Mouse (Mus musculus) macrophage (primary cell): Measurements from ENCODE around the gene Oasl2. TPM values are rescaled to one million over a fixed set of nuclear protein-coding genes. Genes with fewer than 3 reads are reported as not detected.
"Not testable (repeated sequence)": the region's sequence is repeated elsewhere in the genome, so short reads cannot be mapped to it uniquely, and the experiment has no call there.

Experiments used
- H3K27ac ChIP-seq: fragments of 350-480 bp; formaldehyde crosslinking; 2 replicates; pipeline ENCODE4 v1.9.0; 2021
- H3K36me3 ChIP-seq: fragments of 350-480 bp; formaldehyde crosslinking; 2 replicates; pipeline ENCODE4 v1.9.0; 2021; ENCODE audit errors: inconsistent target
- H3K4me3 ChIP-seq: fragments of 350-480 bp; formaldehyde crosslinking; 2 replicates; pipeline ENCODE4 v1.9.0; 2021; ENCODE audit errors: inconsistent target
- H3K79me2 ChIP-seq: fragments of 350-480 bp; formaldehyde crosslinking; 2 replicates; pipeline ENCODE4 v1.9.0; 2021; ENCODE audit errors: inconsistent target
- WGBS: methylation state at CpG from one replicate; pipeline ENCODE4 v1.1.7; 2026; ENCODE audit warnings: inconsistent platforms; ENCODE audit not compliant: missing documents; 5-methylcytosine and 5-hydroxymethylcytosine counted together
- polyA plus RNA-seq: library from polyadenylated mRNA; stranded (reverse); fragments of 250-400 nt; gene quantifications from 3 replicates; pipeline ENCODE4 v1.2.4, GENCODE M21; 2018; ENCODE audit warnings: inconsistent platforms
- total RNA-seq, 78 experiments: library from RNA; depleted of rRNA; stranded (reverse); fragments of 250-400 nt; gene quantifications; 1 replicate in 9 of 78; 2 replicates in 24 of 78; 3 replicates in 43 of 78; 4 replicates in 2 of 78; pipeline ENCODE4 v1.2.4; 2018; ENCODE audit warnings: inconsistent platforms in 56 of 78

Oasl2 gene
- 1,000 to 10,000 TPM in 16 of 26 experiments, 100 to 1,000 TPM in 10; 351 to 3,989 (median 1,655) TPM for total RNA-seq (2018; cell fraction: chromatin; rRNA removed)
- total RNA-seq (2018; cell fraction: cytosol; rRNA removed), result 100 to 1,000 TPM; 216 to 785 (median 485) TPM
- total RNA-seq (2018; cell fraction: nucleus; rRNA removed), result 1,000 to 10,000 TPM in 17 of 26 experiments, 100 to 1,000 TPM in 9; 512 to 3,803 (median 1,876) TPM
- polyA plus RNA-seq, result 217 to 389 TPM (median 305 TPM) in 3 replicates

GRCm38 (mm10) chr5:114896688-114897373, at the start of gene Oasl2:
Gene Oasl2, plus strand, starts transcription at chr5:114896936.
- Histone ChIP-seq H3K36me3 (peaks cover 23% of the 10 kb centered on the region), H3K79me2 (peaks cover 45% of the 10 kb centered on the region), H3K4me3 (peak within 1 kb of the TSS; percentile 91), H3K27ac (peak within 1 kb of the TSS; percentile 82)
- 39% methylated on average over 13 of the region's 13 CpGs for WGBS

- H3K79me2 ChIP-seq, result no peaks in the 10 kb centered on the region
- H3K4me3 ChIP-seq, result no peak overlapping the region
- WGBS, result 86% methylated on average over 19 of the region's 20 CpGs
- H3K36me3 ChIP-seq, result no peaks in the 10 kb centered on the region
- no peak overlapping the region for H3K27ac ChIP-seq
Observed at GRCm38 (mm10) chr5:114851565-114852236, 45.0 kb upstream of the Oasl2 start.

- H3K79me2 ChIP-seq, H3K36me3 ChIP-seq, H3K4me3 ChIP-seq: not testable (repeated sequence)
- H3K27ac ChIP-seq, result peak within 1 kb of the TSS; percentile 76
- WGBS, result 100% methylated on average over 3 of the region's 5 CpGs
Observed at GRCm38 (mm10) chr5:114853364-114853763, 43.4 kb upstream of the Oasl2 start, which contains the start of gene 4930519G04Rik. Gene 4930519G04Rik, plus strand, starts transcription at chr5:114853664.

GRCm38 (mm10) chr5:114858582-114858981, 38.2 kb upstream of the Oasl2 start, which contains the start of gene Gm9936:
Gene Gm9936, minus strand, starts transcription at chr5:114858682.
- Histone ChIP-seq H3K79me2 (no peaks in the 10 kb centered on the region), H3K4me3 (no peak within 1 kb of the TSS), H3K27ac (no peak within 1 kb of the TSS), H3K36me3 (no peaks in the 10 kb centered on the region)
- 89% methylated on average over 12 of the region's 12 CpGs for WGBS

- WGBS, result 6% methylated on average over 18 of the region's 18 CpGs
- Histone ChIP-seq H3K4me3 (no peak overlapping the region), H3K27ac (no peak overlapping the region), H3K79me2 (no peaks in the 10 kb centered on the region), H3K36me3 (no peaks in the 10 kb centered on the region)
Observed at GRCm38 (mm10) chr5:114859253-114859652, 37.5 kb upstream of the Oasl2 start.

GRCm38 (mm10) chr5:114861730-114862129, 35.0 kb upstream of the Oasl2 start:
- Histone ChIP-seq H3K4me3 (no peak overlapping the region), H3K79me2 (no peaks in the 10 kb centered on the region), H3K36me3 (no peaks in the 10 kb centered on the region), H3K27ac (no peak overlapping the region)
- 89% methylated on average over 6 of the region's 6 CpGs for WGBS

GRCm38 (mm10) chr5:114864813-114865212, 31.9 kb upstream of the Oasl2 start:
- Histone ChIP-seq H3K4me3 (no peak overlapping the region), H3K79me2 (no peaks in the 10 kb centered on the region), H3K36me3 (no peaks in the 10 kb centered on the region), H3K27ac (no peak overlapping the region)
- 64% methylated on average over 7 of the region's 7 CpGs for WGBS

- 96% methylated on average over 12 of the region's 12 CpGs for WGBS
- Histone ChIP-seq H3K36me3 (no peaks in the 10 kb centered on the region), H3K27ac (no peak overlapping the region), H3K4me3 (no peak overlapping the region), H3K79me2 (no peaks in the 10 kb centered on the region)
Observed at GRCm38 (mm10) chr5:114865279-114865678, 31.5 kb upstream of the Oasl2 start.

- H3K36me3 ChIP-seq, result no peaks in the 10 kb centered on the region
- no peaks in the 10 kb centered on the region for H3K79me2 ChIP-seq
- no peak overlapping the region for H3K4me3 ChIP-seq
- WGBS, result 37% methylated on average over 6 of the region's 6 CpGs
- H3K27ac ChIP-seq, result no peak overlapping the region
Observed at GRCm38 (mm10) chr5:114875858-114876257, 20.9 kb upstream of the Oasl2 start.

- H3K79me2 ChIP-seq, result no peaks in the 10 kb centered on the region
- no peak overlapping the region for H3K27ac ChIP-seq
- no peaks in the 10 kb centered on the region for H3K36me3 ChIP-seq
- 92% methylated on average over 6 of the region's 6 CpGs for WGBS
- H3K4me3 ChIP-seq, result no peak overlapping the region
Observed at GRCm38 (mm10) chr5:114876331-114876730, 20.4 kb upstream of the Oasl2 start.

GRCm38 (mm10) chr5:114877487-114877886, 19.2 kb upstream of the Oasl2 start:
- Histone ChIP-seq H3K4me3 (no peak overlapping the region), H3K36me3 (no peaks in the 10 kb centered on the region), H3K79me2 (no peaks in the 10 kb centered on the region), H3K27ac (no peak overlapping the region)
- 91% methylated on average over 7 of the region's 7 CpGs for WGBS

- no peaks in the 10 kb centered on the region for H3K36me3 ChIP-seq
- no peaks in the 10 kb centered on the region for H3K79me2 ChIP-seq
- H3K4me3 ChIP-seq, result no peak overlapping the region
- no peak overlapping the region for H3K27ac ChIP-seq
- 54% methylated on average over 13 of the region's 13 CpGs for WGBS
Observed at GRCm38 (mm10) chr5:114879399-114879798, 17.3 kb upstream of the Oasl2 start.

- H3K4me3 ChIP-seq, H3K79me2 ChIP-seq, H3K36me3 ChIP-seq, H3K27ac ChIP-seq: not testable (repeated sequence)
- 43% methylated on average over 6 of the region's 7 CpGs for WGBS
Observed at GRCm38 (mm10) chr5:114882319-114882718, 14.4 kb upstream of the Oasl2 start.

GRCm38 (mm10) chr5:114883022-114883421, 13.7 kb upstream of the Oasl2 start:
- Histone ChIP-seq H3K4me3 (no peak overlapping the region), H3K36me3 (no peaks in the 10 kb centered on the region), H3K27ac (no peak overlapping the region), H3K79me2 (no peaks in the 10 kb centered on the region)
- 74% methylated on average over 11 of the region's 11 CpGs for WGBS

- 56% methylated on average over 6 of the region's 6 CpGs for WGBS
- Histone ChIP-seq H3K36me3 (no peaks in the 10 kb centered on the region), H3K27ac (no peak overlapping the region), H3K79me2 (no peaks in the 10 kb centered on the region), H3K4me3 (no peak overlapping the region)
Observed at GRCm38 (mm10) chr5:114886801-114887200, 9.9 kb upstream of the Oasl2 start.
